Mouse (Mus musculus) frontal cortex, postnatal 10 days (tissue): ENCODE results near the gene 1700020A23Rik.

ENCODE experiments used
- DNase-seq, 2 experiments: peaks; one replicate each; pipeline ENCODE4 v3.0.0; 2022; ENCODE audit warnings: low spot score in 2 of 2, mixed read lengths in 1 of 2

1700020A23Rik gene

GRCm38 (mm10) chr2:130450434-130450796 lies 45.4 kb downstream of the 1700020A23Rik start:
- peak; percentile 58 to 74 for DNase-seq

- no peak for DNase-seq
Observed at GRCm38 (mm10) chr2:130451086-130451726, 46.1 kb downstream of the 1700020A23Rik start.

GRCm38 (mm10) chr2:130451727-130452090 lies 46.6 kb downstream of the 1700020A23Rik start:
- DNase-seq, result no peak

GRCm38 (mm10) chr2:130452266-130452665 lies 47.2 kb downstream of the 1700020A23Rik start:
- no peak for DNase-seq

GRCm38 (mm10) chr2:130453421-130453820 lies 48.4 kb downstream of the 1700020A23Rik start:
- DNase-seq, result no peak

- no peak for DNase-seq
Observed at GRCm38 (mm10) chr2:130454748-130455370, 49.8 kb downstream of the 1700020A23Rik start.
